Mouse (Mus musculus) lung, postnatal 0 days (tissue): ENCODE measurements around the gene Pgm5.

Source experiments
- CTCF ChIP-seq: IDR thresholded peaks from 2 replicates; pipeline ENCODE4 v1.5.1; 2016; ENCODE audit warnings: antibody characterized with exemption, mild to moderate bottlenecking
- EP300 ChIP-seq: IDR thresholded peaks from 2 replicates; pipeline ENCODE4 v1.6.1; 2016; ENCODE audit warnings: antibody characterized with exemption, mild to moderate bottlenecking, control low read depth

DNA sequence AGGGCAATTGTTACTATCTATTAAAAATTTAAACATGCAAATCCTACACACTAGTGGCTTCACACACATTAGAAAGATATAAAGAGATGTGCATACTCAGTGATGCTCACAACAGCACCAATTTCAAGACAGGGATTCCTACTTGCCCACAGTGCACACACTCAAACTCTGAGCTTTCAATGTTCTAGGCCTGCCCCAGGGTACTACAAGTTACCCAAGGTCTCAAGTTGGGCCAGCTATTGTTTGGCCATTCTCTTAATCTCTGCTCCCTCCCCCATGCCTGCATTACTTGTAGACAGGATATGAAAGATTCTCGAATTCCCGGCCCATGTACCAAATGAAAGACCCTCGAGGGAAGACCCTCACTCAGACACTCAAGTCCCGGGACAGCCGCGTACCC lies 46.0 kb upstream of the Pgm5 start:
- TF ChIP-seq CTCF, result no peak
- no peak for TF ChIP-seq EP300
